Mouse (Mus musculus) kidney, adult 2 months (tissue): Measurements from ENCODE around the gene Tnfsf12.

Source experiments
- CTCF ChIP-seq: fragments of 200-500 bp; conservative IDR thresholded peaks from 2 replicates; pipeline ENCODE4 v1.5.1; 2011; ENCODE audit warnings: low read depth, mild to moderate bottlenecking, control low read depth, low read length, moderate library complexity, mixed read lengths; ENCODE audit not compliant: insufficient read depth, insufficient read length
- POLR2A ChIP-seq: fragments of 200-500 bp; IDR thresholded peaks from one replicate; pipeline ENCODE4 v1.6.1; 2011; ENCODE audit warnings: low read depth, low read length, control low read depth

DNA sequence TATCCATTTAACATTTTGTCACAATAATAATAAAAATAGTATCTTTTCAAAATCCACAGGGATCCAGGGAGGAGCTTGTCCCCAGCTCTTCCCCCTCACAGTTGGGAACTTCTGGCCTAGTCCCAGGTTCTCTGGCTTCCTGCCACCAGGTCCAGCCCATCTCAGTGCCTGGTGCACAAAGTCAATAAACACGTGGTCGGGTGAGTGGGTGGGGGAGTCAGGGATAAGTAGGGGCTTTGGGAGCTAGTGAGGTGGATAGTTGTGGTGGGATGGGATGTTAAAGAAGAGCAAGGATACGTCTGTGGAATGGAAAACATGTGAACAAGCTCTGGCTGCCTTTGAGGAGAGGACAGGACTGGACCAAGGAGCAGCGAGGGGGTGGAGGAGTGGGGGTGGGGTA is 9.3 kb downstream of the Tnfsf12 start:
- TF ChIP-seq POLR2A = no peak
- TF ChIP-seq CTCF = no peak
